Mouse (Mus musculus) lung, postnatal 0 days (tissue): ENCODE measurements at regions not wholly inside any gene's neighbourhood (a gene's known extent, or its start where the extent isn't known, plus 50 kb on each side); places are given as distances from the start of the nearest gene placed in this dataset.

Experiments
- ATAC-seq: fragments of 200-750 bp; cut with Nextera tagmentation; 2 replicates; pipeline ENCODE4 v1.8.0; 2017; ENCODE audit warnings: moderate library complexity
- DNase-seq: peaks from one replicate; pipeline ENCODE4 v3.0.0-alpha.2; 2016; ENCODE audit warnings: low spot score
- H3K27ac ChIP-seq: fragments of 300-500 bp; sonication (generic); 2 replicates; pipeline ENCODE4 v1.5.1; 2014; ENCODE audit warnings: antibody characterized with exemption, mild to moderate bottlenecking, low read length, mixed read lengths
- H3K27me3 ChIP-seq: fragments of 300-500 bp; sonication (generic); replicated peaks from 2 replicates; pipeline ENCODE4 v1.6.1; 2014; ENCODE audit warnings: low read length, mixed read lengths; ENCODE audit not compliant: insufficient read depth
- H3K36me3 ChIP-seq: fragments of 300-500 bp; sonication (generic); 2 replicates; pipeline ENCODE4 v1.6.1; 2014; ENCODE audit warnings: low read length, mixed read lengths; ENCODE audit not compliant: insufficient read depth
- H3K4me1 ChIP-seq: fragments of 300-500 bp; sonication (generic); 2 replicates; pipeline ENCODE4 v1.6.1; 2014; ENCODE audit warnings: antibody characterized with exemption, low read depth, low read length, mixed read lengths; ENCODE audit not compliant: insufficient read depth
- H3K4me2 ChIP-seq: fragments of 300-500 bp; sonication (generic); replicated peaks from 2 replicates; pipeline ENCODE4 v1.6.1; 2014; ENCODE audit warnings: low read depth, mild to moderate bottlenecking, low read length, moderate library complexity, mixed read lengths
- H3K4me3 ChIP-seq: fragments of 300-500 bp; sonication (generic); 2 replicates; pipeline ENCODE4 v1.5.1; 2014; ENCODE audit warnings: low read depth, low read length
- H3K9ac ChIP-seq: fragments of 300-500 bp; sonication (generic); replicated peaks from 2 replicates; pipeline ENCODE4 v1.6.1; 2014; ENCODE audit warnings: low read depth, mild to moderate bottlenecking
- H3K9me3 ChIP-seq: fragments of 300-500 bp; sonication (generic); 2 replicates; pipeline ENCODE4 v1.6.1; 2016; ENCODE audit warnings: low read length, mixed read lengths
- CTCF ChIP-seq: IDR thresholded peaks from 2 replicates; pipeline ENCODE4 v1.5.1; 2016; ENCODE audit warnings: antibody characterized with exemption, mild to moderate bottlenecking
- EP300 ChIP-seq: IDR thresholded peaks from 2 replicates; pipeline ENCODE4 v1.6.1; 2016; ENCODE audit warnings: antibody characterized with exemption, mild to moderate bottlenecking, control low read depth
- WGBS: fragments of 180-500 bp; shearing (Covaris S2); extraction: QIAGEN DNeasy Blood & Tissue Kit; methylation state at CpG from one replicate; pipeline ENCODE4 v1.1.7; 2014; 5-methylcytosine and 5-hydroxymethylcytosine counted together

- H3K27ac ChIP-seq, result no peak overlapping the region
- 54% methylated on average over 7 of the region's 7 CpGs for WGBS
- H3K4me3 ChIP-seq, result no peak overlapping the region
- H3K27me3 ChIP-seq, result no peaks in the 10 kb centered on the region
- TF ChIP-seq CTCF (no peak), EP300 (0 out of 2 replicates have a peak, but pooled peaks have one; percentile 25)
- DNase-seq (peak; percentile 20), ATAC-seq (no peak; the same call in 1 of the 2 replicates)
- H3K9me3 ChIP-seq, result no peaks in the 10 kb centered on the region
- no peaks in the 10 kb centered on the region for H3K4me1 ChIP-seq
- no peak overlapping the region for H3K4me2 ChIP-seq
- no peaks in the 10 kb centered on the region for H3K36me3 ChIP-seq
- H3K9ac ChIP-seq, result no peak overlapping the region
Observed at GRCm38 (mm10) chr2:79130660-79131059, 124.6 kb upstream of the Itga4 start.

GRCm38 (mm10) chr2:79131235-79131634, 124.0 kb upstream of the Itga4 start:
- H3K36me3 ChIP-seq, result no peaks in the 10 kb centered on the region
- DNase-seq, result no peak
- TF ChIP-seq EP300, result no peak
- H3K27ac ChIP-seq, result no peak overlapping the region
- H3K9me3 ChIP-seq, result no peaks in the 10 kb centered on the region
- WGBS, result 72% methylated on average over 2 of the region's 2 CpGs
- H3K4me1 ChIP-seq, result no peaks in the 10 kb centered on the region
- ATAC-seq, result no peak
- no peak overlapping the region for H3K4me2 ChIP-seq
- H3K27me3 ChIP-seq, result no peaks in the 10 kb centered on the region
- H3K9ac ChIP-seq, result no peak overlapping the region
- H3K4me3 ChIP-seq, result no peak overlapping the region

- Histone ChIP-seq H3K4me1 (no peaks in the 10 kb centered on the region), H3K9me3 (no peaks in the 10 kb centered on the region), H3K9ac (no peak overlapping the region), H3K4me3 (no peak overlapping the region), H3K36me3 (no peaks in the 10 kb centered on the region), H3K27me3 (no peaks in the 10 kb centered on the region), H3K4me2 (no peak overlapping the region), H3K27ac (no peak overlapping the region)
- 53% methylated on average over 5 of the region's 5 CpGs for WGBS
- ATAC-seq, result peak; percentile 52
- TF ChIP-seq EP300, result no peak
- no peak for TF ChIP-seq CTCF
- DNase-seq, result peak; percentile 54
Observed at GRCm38 (mm10) chr2:79131743-79132517, 123.3 kb upstream of the Itga4 start.

GRCm38 (mm10) chr2:79132518-79132845, 122.7 kb upstream of the Itga4 start:
- Histone ChIP-seq H3K36me3 (no peaks in the 10 kb centered on the region), H3K4me3 (no peak overlapping the region), H3K4me2 (no peak overlapping the region), H3K9me3 (no peaks in the 10 kb centered on the region), H3K27ac (no peak overlapping the region), H3K9ac (no peak overlapping the region), H3K4me1 (no peaks in the 10 kb centered on the region), H3K27me3 (no peaks in the 10 kb centered on the region)
- DNase-seq (no peak), ATAC-seq (no peak)
- WGBS, result 87% methylated on average over 3 of the region's 3 CpGs
- TF ChIP-seq EP300 (no peak), CTCF (no peak)

- Histone ChIP-seq H3K36me3 (no peaks in the 10 kb centered on the region), H3K27ac (no peak overlapping the region), H3K27me3 (no peaks in the 10 kb centered on the region), H3K4me2 (no peak overlapping the region), H3K9me3 (no peaks in the 10 kb centered on the region), H3K9ac (no peak overlapping the region), H3K4me3 (no peak overlapping the region), H3K4me1 (no peaks in the 10 kb centered on the region)
- ATAC-seq, result no peak
- WGBS, result 73% methylated on average over 5 of the region's 5 CpGs
- TF ChIP-seq EP300, result no peak
- TF ChIP-seq CTCF, result no peak
- DNase-seq, result no peak
Observed at GRCm38 (mm10) chr2:79134281-79134680, 120.9 kb upstream of the Itga4 start.

GRCm38 (mm10) chr2:79135986-79136385, 119.2 kb upstream of the Itga4 start:
- no peak overlapping the region for H3K9ac ChIP-seq
- no peaks in the 10 kb centered on the region for H3K27me3 ChIP-seq
- H3K27ac ChIP-seq, result no peak overlapping the region
- TF ChIP-seq EP300, result no peak
- no peak for TF ChIP-seq CTCF
- 83% methylated on average over 2 of the region's 2 CpGs for WGBS
- H3K9me3 ChIP-seq, result no peaks in the 10 kb centered on the region
- ATAC-seq (no peak), DNase-seq (no peak)
- H3K36me3 ChIP-seq, result no peaks in the 10 kb centered on the region
- H3K4me1 ChIP-seq, result no peaks in the 10 kb centered on the region
- H3K4me3 ChIP-seq, result no peak overlapping the region
- H3K4me2 ChIP-seq, result no peak overlapping the region
